Mouse (Mus musculus) layer of hippocampus, adult 9-10 months (tissue): ENCODE data around the gene Slc8a1.

ENCODE experiments used
- DNase-seq: peaks from one replicate; pipeline ENCODE4 v3.0.0; 2022; ENCODE audit warnings: low spot score

Slc8a1 gene

GRCm38 (mm10) chr17:81419802-81420459, 318.2 kb downstream of the Slc8a1 start:
- peak; percentile 20 for DNase-seq

- no peak for DNase-seq
Observed at GRCm38 (mm10) chr17:81416361-81417114, 321.6 kb downstream of the Slc8a1 start.

- no peak for DNase-seq
Observed at GRCm38 (mm10) chr17:81412736-81413135, 325.4 kb downstream of the Slc8a1 start.

DNA sequence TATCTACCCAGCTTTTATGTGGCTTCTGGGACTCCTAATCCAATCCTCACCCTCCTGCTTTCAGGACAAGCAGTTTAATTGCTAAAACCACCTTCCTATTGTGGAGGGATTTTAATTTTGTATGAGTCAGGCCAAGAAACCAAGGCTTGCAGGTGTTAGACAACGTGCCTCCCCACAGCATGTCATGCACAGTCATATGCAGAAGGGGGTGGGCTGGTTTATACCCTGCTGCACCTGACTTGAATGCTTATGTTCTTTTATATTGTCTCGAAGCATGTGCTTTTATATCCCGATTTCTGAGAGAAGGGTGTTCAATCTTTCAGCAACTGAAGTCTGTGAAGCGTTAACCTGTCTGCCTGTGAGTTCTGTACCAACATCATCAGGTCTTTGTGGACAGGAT, 334.0 kb downstream of the Slc8a1 start:
- DNase-seq, result no peak

DNA sequence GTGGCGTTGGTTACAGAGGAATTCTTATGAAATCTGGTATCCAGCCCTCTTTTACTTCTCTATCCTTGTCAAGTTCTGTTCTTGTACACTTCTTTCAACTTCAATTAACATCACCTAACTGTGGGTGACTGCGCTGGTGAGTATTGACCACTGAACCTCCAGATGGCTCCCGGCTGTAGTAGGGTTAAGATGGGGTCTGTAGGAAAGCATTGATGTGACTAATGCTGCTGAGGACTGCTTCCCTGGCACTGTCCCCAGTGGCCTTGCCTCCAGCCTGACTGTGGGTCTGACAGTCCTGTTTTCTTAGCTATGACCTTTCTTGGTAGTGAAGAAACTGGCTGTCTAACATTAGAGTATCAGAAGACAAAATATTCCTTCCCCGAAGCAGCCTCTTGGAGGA, 335.1 kb downstream of the Slc8a1 start:
- DNase-seq, result no peak

- DNase-seq, result peak; percentile 65
Observed at GRCm38 (mm10) chr17:81402636-81403035, 335.5 kb downstream of the Slc8a1 start.

DNA sequence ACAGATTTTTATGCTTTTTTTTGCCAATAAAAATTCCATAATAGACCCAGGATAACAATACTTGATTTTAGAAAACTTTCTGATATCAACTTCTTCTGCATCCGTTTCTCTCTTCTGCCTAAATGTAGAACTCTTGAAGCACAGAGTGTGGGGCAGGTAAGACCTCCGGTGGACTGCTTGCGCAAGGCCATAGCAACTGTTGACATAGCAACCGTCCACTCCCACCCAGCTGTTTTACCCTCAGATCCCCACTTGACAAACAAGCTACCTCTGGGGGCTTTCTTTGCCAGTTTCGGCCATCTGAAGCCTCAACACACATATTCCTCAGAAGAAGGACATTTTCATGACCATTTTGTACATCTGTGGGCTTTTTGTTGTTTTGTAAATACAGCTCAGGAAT, 337.8 kb downstream of the Slc8a1 start:
- DNase-seq, result no peak

DNA sequence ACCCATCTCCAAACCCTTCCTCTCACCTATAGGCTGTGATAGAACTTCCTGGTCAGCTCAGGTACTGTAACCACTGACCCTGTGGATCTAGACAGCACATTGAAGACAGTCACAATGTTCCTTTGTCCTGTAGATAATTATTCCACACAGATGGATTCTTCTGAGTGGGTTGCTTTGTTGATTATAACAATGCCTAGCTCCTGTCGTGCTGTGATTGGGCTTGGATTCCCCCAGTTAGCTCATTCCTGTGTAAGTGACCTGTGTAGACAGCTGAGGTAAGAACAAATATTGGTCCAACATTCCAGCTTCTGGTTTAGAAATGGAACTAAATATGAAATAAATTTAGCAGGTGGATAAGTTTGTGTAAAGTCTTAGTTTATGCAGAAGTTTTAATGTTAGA, 340.7 kb downstream of the Slc8a1 start:
- no peak for DNase-seq

DNA sequence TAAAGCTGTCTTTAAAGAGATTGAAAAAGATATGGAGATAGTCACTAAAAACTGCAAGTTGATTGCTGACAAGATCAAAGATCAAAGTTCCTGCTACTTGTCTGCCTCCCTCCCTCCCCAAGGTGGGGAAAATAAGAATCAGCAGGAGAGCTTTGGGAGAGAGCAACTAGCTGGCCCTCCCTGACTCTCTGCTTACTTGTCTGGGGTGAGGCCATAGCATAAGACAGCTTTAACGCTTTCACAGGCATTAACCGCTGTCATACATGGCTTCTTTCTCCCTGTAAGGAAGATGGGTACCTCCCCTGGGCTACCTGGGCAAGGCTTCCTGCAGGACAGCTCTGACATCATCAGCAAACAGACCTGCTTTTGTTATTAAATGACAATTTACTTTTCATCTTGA, 344.1 kb downstream of the Slc8a1 start:
- DNase-seq, result no peak

DNA sequence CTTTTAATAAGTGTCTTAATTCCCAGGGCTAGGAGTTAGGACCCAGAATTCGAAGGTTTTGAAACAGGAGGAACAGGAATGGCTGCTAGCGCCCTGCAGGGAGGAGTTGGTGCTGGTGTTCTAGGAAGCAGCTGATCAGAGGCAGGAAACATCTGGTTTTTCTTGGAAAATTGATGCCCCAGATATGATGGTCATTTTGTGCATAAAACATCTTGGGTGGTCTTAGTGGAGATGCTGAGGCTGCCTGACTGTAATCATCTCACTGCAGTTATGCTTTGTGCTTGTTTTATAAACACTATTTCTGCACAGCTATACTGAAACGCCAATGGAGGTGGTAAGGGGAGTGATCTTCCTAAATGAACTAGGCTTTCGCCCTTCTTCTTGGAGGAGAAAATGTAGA, 345.1 kb downstream of the Slc8a1 start:
- no peak for DNase-seq

DNA sequence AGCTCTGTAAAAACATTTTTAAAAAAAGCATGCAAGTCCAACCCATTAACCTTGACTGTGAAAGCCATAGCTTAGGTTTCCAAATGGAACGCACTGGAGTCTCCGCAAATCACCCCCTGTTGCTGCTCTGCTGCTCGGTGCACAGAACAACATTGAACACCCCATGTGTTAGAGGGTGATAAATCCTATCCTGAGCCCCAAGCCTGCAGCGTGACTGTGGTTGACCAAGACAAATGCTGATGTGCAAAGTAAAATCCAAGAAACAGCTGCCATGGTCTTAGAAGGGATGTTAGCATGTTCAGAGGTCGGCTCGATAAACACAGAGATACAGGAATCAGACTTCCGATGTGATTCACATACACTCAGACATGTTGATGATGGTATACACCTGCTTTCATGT, 346.7 kb downstream of the Slc8a1 start:
- DNase-seq, result no peak

- no peak for DNase-seq
Observed at GRCm38 (mm10) chr17:81390790-81391189, 347.4 kb downstream of the Slc8a1 start.

DNA sequence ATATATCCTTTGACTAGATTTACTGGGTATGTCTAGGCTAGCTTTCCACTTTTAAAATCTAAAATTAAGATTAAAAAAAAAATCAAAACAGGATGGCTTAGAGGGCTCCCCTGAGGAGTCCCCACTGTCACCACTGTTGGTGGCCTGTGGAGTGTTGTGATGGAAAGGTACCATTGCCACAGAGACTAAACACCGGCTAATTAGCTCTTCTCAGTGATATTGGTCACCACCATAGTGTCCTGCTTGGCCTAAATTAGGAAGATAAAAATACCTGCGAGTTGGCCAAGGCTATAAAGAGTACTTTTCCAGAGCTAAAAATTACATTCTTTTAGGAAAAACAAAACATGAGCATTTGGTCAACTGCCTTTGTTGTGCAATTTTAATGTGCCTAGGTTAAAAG, 352.1 kb downstream of the Slc8a1 start:
- DNase-seq, result no peak

DNA sequence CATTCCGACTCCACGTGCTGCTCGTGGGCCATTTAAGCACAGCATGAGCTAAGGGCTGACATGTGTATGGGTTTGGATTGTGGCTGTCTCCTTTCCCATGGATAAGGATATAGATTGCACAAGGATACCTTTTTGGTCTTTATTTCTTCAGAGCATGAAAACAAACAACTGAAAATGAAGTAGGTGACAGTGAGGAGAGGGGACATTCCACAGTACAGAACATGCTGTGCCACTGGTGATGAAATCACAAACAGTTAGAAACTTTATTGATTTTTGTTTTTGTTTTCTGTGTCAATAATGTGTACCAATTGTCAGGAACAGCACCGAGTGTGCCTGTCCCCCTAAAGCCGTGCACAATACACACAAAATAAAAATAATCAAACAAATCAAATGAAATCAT, 352.7 kb downstream of the Slc8a1 start:
- no peak for DNase-seq

GRCm38 (mm10) chr17:81383461-81383860, 354.7 kb downstream of the Slc8a1 start:
- DNase-seq, result no peak

DNA sequence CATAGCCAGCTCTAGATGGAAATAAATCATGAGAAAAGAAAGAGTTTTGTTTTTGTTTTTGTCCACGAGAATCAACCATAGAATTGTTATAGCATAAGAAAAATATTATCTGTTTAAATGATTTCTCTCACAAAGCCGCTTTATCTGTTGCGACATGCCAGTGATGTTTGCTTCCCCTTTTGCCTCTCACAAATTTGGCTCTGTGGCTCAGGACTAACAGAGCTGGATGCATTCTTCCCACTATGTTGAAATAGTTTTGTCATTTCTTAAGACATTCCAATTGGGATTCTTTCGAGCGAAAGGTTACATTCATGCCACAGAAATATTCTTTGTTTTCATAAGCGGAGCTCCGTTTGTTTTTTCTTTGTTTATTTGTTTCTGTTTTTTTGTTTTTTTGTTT, 359.7 kb downstream of the Slc8a1 start:
- DNase-seq, result no peak

DNA sequence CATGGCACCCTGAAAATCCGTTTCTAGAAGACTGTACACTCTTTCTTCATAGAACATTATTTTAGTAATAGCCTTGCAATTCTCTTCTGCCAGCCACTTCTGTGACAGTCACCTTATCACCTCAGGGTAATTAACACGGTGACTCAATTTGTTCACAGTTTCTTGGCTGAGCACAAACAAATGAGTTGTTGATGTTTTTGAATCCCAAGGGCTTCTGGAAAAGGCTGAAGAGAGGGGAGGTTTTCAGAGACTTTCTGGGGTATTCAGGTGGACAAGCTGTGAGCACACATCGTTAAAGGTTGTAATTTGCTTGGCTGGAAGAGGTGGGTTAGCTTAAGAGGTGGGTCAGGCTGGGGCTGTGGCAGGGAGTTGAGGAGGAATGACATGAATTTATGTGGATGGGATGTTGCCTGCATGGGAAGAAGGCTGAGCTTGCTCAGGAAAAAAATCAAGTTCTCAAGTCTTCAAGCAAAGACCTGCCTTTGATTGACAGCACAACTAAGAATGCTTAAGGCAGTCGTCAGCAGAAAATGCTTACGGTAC, 360.3 kb downstream of the Slc8a1 start:
- DNase-seq, result no peak

- no peak for DNase-seq
Observed at GRCm38 (mm10) chr17:81377195-81377594, 361.0 kb downstream of the Slc8a1 start.

GRCm38 (mm10) chr17:81375901-81376300, 362.3 kb downstream of the Slc8a1 start:
- DNase-seq, result no peak

DNA sequence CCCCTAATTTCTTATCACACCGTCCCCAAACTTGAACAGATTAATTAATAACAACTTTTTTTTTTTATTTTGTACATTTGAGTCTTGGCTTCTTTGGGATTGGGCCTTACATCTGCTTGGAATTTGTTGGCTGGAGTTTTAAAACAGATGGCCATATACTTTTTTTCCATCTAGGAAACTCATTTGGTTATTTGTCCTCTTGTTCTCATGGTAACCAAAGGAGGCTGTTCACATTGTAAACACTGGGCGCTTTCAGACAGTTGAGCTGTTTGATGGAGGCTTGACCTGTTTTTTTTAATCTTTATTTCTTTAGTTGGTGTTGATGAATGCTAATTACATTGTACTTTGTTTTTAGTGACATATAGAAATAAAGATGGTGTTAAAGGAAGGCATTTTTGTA, 369.1 kb downstream of the Slc8a1 start:
- DNase-seq, result no peak

DNA sequence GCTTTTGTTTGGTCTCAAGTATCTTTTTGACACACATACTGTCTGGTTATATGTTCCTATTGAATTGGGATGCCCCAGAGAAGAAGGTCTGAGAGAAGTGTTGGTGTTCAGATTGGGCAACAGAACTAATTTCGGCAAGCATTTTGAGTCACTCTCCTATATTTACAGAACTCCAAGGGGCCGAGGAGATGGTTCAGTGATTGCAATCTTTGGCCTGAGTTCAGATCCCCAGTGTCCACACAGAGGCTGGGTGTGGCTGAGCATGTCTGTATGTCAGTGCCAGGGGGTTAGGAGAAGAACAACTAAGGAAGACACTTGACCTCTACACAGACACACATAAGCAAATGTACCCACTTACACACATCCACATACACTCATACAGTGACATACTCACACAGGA, 369.7 kb downstream of the Slc8a1 start:
- DNase-seq, result no peak

- DNase-seq, result peak; percentile 21
Observed at GRCm38 (mm10) chr17:81363368-81363767, 374.8 kb downstream of the Slc8a1 start.

GRCm38 (mm10) chr17:81360571-81360970, 377.6 kb downstream of the Slc8a1 start:
- no peak for DNase-seq

DNA sequence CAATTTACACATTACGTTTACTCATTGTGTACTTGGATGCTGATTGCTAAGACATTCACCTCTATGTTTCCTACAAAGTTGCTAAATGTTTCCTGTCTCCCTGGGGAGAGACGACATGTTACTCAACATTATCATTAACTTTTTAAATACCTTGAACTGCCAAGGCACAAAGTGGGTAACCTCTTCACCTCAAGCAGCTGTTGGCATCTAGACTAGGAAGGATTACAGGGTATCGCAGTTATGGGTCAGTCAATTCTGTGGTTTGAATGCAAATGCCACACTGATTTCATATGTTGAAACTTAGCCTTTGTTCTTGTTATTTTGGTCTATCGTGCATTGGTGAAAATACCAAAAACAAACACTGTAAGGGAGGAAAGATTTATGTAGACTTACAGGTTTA, 378.1 kb downstream of the Slc8a1 start:
- DNase-seq, result no peak
